Mouse (Mus musculus) stomach, postnatal 0 days (tissue): Measurements from ENCODE around the gene Aplp2. TPM values are rescaled to one million over a fixed set of nuclear protein-coding genes. Genes with fewer than 3 reads are reported as not detected.

Experiments used
- ATAC-seq: fragments of 200-750 bp; cut with Nextera tagmentation; 2 replicates; pipeline ENCODE4 v1.8.0; 2017; ENCODE audit not compliant: low FRiP score, low TSS enrichment
- DNase-seq: peaks from one replicate; pipeline ENCODE4 v3.0.0-alpha.2; 2016; ENCODE audit warnings: low spot score
- H3K27ac ChIP-seq: fragments of 300-500 bp; sonication (generic); replicated peaks from 2 replicates; pipeline ENCODE4 v1.5.1; 2014; ENCODE audit warnings: mild to moderate bottlenecking, control low read depth
- H3K27me3 ChIP-seq: fragments of 300-500 bp; sonication (generic); 2 replicates; pipeline ENCODE4 v1.6.1; 2014; ENCODE audit warnings: low read length; ENCODE audit not compliant: control insufficient read depth, insufficient read depth
- H3K36me3 ChIP-seq: fragments of 300-500 bp; sonication (generic); 2 replicates; pipeline ENCODE4 v1.6.1; 2014; ENCODE audit warnings: low read length, mixed read lengths; ENCODE audit not compliant: control insufficient read depth, insufficient read depth
- H3K4me1 ChIP-seq: fragments of 300-500 bp; sonication (generic); replicated peaks from 2 replicates; pipeline ENCODE4 v1.6.1; 2014; ENCODE audit warnings: antibody characterized with exemption; ENCODE audit not compliant: control insufficient read depth, insufficient read depth
- H3K4me2 ChIP-seq: fragments of 300-500 bp; sonication (generic); replicated peaks from 2 replicates; pipeline ENCODE4 v1.6.1; 2014; ENCODE audit warnings: low read depth, mild to moderate bottlenecking, control low read depth, moderate library complexity
- H3K4me3 ChIP-seq: fragments of 300-500 bp; sonication (generic); 2 replicates; pipeline ENCODE4 v1.5.1; 2014; ENCODE audit warnings: low read depth, low read length, control low read depth
- H3K9ac ChIP-seq: fragments of 300-500 bp; sonication (generic); 2 replicates; pipeline ENCODE4 v1.6.1; 2014; ENCODE audit warnings: mild to moderate bottlenecking, low read length, control low read depth, mixed read lengths
- H3K9me3 ChIP-seq: fragments of 300-500 bp; sonication (generic); 2 replicates; pipeline ENCODE4 v1.6.1; 2016; ENCODE audit warnings: low read length; ENCODE audit not compliant: control insufficient read depth
- CTCF ChIP-seq: IDR thresholded peaks from 2 replicates; pipeline ENCODE4 v1.5.1; 2016; ENCODE audit warnings: antibody characterized with exemption, low read depth, mild to moderate bottlenecking, moderate library complexity
- EP300 ChIP-seq: optimal IDR thresholded peaks from 2 replicates; pipeline ENCODE3; 2016; ENCODE audit warnings: antibody characterized with exemption
- WGBS: fragments of 180-500 bp; shearing (Covaris S2); extraction: QIAGEN DNeasy Blood & Tissue Kit; methylation state at CpG from one replicate; pipeline ENCODE4 v1.1.7; 2014; 5-methylcytosine and 5-hydroxymethylcytosine counted together
- polyA plus RNA-seq: library from polyadenylated mRNA; unstranded; fragments of >200 nt; fragmentation: Nextera tagmentation; extraction: Ambion mirVana; gene quantifications from 2 replicates; pipeline ENCODE4 v1.2.1, GENCODE M21; 2015

The Aplp2 gene
- polyA plus RNA-seq, 1 experiment from 2014 or later = 187 TPM

DNA sequence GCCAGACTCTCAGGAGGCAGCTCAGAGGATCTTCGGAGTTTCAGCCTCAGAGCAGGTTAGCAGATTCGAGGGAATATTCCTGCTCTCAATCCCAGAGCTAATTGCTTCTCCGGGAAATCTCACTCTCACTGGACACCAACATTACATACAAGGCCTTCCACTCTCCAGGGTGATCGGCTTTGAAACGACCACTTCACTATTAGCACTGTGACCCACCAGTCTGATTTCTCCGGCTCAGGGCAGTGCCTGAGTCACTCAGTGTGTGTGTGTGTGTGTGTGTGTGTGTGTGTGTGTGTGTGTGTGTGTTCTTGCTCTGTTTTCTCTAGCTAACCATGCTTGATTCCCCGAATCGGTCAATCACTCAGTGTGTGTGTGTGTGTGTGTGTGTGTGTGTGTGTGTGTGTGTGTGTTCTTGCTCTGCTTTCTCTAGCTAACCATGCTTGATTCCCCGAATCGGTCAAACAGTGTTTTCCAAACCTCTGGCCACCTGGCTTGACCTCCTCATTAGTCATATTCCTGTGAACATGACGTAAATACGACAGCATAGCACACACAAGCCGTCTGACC lies 89.1 kb downstream of the Aplp2 start:
- no peak overlapping the region for H3K9ac ChIP-seq
- H3K4me3 ChIP-seq = no peak overlapping the region
- no peaks in the 10 kb centered on the region for H3K36me3 ChIP-seq
- ATAC-seq = peak; percentile 11; the same call in 1 of the 2 replicates
- H3K4me2 ChIP-seq = no peak overlapping the region
- H3K27me3 ChIP-seq = no peaks in the 10 kb centered on the region
- H3K9me3 ChIP-seq = no peaks in the 10 kb centered on the region
- H3K27ac ChIP-seq = peak overlapping the region; percentile 45; the same call in 1 of the 2 replicates
- no peaks in the 10 kb centered on the region; the same call in 1 of the 2 replicates for H3K4me1 ChIP-seq
- DNase-seq = peak; percentile 54
- TF ChIP-seq CTCF (no peak), EP300 (no peak)
- 54% methylated on average over 13 of the region's 13 CpGs for WGBS

DNA sequence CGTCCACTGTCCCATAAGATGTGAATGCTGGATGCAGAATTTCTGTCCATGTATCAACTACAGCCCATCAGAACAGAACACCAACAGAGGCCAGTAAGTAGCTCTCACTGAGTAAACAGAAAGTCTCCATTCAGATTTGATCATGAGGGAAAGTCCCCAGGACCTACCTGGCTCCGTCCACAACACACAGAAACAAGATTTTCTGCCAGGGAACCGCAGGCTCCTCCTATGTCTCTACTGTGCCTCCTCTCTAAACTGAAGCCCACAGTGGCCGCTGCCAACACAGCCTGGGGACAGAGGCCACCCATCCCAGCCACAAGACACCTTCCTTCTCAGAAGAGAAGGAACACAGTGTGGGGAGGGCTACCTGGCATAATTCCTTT lies 91.1 kb downstream of the Aplp2 start:
- TF ChIP-seq CTCF (no peak), EP300 (no peak)
- DNase-seq (peak; percentile 55), ATAC-seq (peak; percentile 72)
- Histone ChIP-seq H3K36me3 (no peaks in the 10 kb centered on the region), H3K9ac (no peak overlapping the region), H3K27ac (peak overlapping the region; percentile 66), H3K27me3 (no peaks in the 10 kb centered on the region), H3K4me3 (no peak overlapping the region), H3K4me2 (no peak overlapping the region; the same call in 1 of the 2 replicates), H3K9me3 (no peaks in the 10 kb centered on the region), H3K4me1 (no peaks in the 10 kb centered on the region; the same call in 1 of the 2 replicates)
- WGBS = 46% methylated on average over 4 of the region's 4 CpGs

DNA sequence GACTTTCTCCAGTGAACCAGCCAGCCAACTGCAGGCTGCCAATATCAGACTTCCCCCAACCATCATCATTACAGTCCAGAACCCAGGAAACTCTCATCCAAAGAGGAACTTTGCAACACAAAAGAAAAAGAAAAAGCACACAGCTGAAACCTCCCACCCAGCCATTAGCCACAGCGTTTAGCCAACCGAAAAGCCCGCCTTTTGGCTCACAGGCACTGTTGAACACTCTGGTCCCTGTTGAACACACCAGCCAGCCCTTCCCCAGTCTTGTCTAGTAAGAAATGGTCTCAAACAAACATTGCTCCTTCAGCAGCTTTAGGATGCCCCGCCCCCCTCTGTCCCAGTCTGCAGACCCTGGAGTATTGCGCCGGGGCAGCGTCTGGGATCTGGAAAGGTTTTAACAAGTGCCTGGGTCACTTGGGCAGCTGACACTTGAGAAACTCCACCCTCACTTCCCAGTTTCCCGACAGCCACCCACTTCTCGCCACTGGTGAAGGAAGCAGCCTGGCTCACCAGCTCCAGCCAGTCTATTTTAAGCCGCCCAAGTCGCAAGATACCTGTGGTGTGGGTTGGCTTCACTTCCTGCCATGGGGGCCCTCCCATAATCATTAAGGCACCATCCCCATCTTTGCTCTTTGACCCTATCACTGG lies 91.6 kb downstream of the Aplp2 start:
- Histone ChIP-seq H3K4me3 (no peak overlapping the region), H3K4me2 (no peak overlapping the region), H3K27me3 (no peaks in the 10 kb centered on the region), H3K36me3 (no peaks in the 10 kb centered on the region), H3K9me3 (no peaks in the 10 kb centered on the region), H3K27ac (peak overlapping the region; percentile 66), H3K9ac (no peak overlapping the region), H3K4me1 (no peaks in the 10 kb centered on the region; the same call in 1 of the 2 replicates)
- DNase-seq (peak; percentile 48), ATAC-seq (peak; percentile 48)
- TF ChIP-seq EP300 (no peak), CTCF (no peak)
- WGBS = 42% methylated on average over 11 of the region's 11 CpGs

DNA sequence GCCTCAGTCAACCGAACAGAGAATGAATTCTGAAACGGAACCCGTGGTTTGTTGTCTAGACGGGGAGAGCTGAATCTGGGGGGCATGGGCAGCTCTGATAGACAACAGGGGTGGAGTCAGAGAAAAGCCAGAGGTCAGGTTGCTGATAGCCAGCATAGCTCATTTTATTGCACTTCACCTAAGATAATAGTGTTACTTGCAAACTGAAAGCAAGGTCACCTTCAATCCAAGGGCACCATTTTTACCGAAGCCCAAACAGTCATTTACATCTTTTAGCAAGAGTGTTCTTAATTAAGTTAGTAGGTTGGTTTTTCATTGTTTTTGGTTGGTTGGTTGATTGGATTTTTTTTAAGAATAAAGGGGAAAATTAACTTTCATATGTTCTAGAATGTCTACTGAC lies 92.2 kb downstream of the Aplp2 start:
- no peak overlapping the region for H3K9ac ChIP-seq
- TF ChIP-seq EP300 (no peak), CTCF (no peak)
- DNase-seq (no peak), ATAC-seq (no peak)
- H3K27ac ChIP-seq = peak overlapping the region; percentile 46
- no peaks in the 10 kb centered on the region; the same call in 1 of the 2 replicates for H3K4me1 ChIP-seq
- H3K27me3 ChIP-seq = no peaks in the 10 kb centered on the region
- no peaks in the 10 kb centered on the region for H3K9me3 ChIP-seq
- no peaks in the 10 kb centered on the region for H3K36me3 ChIP-seq
- H3K4me3 ChIP-seq = no peak overlapping the region
- H3K4me2 ChIP-seq = no peak overlapping the region
- WGBS = 64% methylated on average over 5 of the region's 5 CpGs

DNA sequence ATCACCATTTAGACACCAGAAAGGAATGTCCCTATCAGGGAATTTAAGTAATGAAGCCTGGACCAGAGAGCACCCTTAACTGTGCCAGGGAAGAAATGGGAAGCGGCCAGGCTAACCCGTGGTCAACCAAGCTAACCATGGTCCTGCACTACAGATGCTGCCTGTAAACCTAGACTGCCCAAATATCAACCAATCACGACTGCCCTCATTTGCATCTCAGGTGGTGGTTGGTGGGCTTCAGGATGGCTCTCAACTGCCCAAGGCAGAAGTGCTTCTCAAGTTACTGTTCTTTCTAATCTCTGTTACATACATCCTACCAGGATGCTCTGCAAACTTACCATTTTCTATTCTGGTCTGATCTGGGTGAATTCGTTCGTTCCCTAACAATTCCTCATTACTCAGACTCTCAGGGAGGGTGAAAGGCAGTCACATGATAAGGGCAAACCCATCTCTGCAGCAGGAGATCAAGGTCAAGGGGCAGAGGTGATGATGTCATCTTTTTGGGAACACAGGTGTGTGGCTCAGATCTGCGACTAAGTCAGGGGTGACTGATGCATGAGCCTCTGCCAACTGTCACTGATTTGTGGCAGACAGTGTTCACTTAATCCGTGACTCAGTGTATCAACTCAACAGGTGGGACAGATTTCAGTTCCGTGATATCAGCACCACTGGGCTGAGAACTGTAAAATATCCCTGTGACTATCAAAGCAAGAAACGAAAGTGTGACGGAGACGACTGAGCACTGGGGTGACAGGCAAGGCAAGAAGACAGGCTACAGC lies 92.9 kb downstream of the Aplp2 start:
- Histone ChIP-seq H3K4me1 (no peaks in the 10 kb centered on the region; the same call in 1 of the 2 replicates), H3K27me3 (no peaks in the 10 kb centered on the region), H3K4me3 (no peak overlapping the region), H3K9me3 (no peaks in the 10 kb centered on the region), H3K9ac (no peak overlapping the region), H3K4me2 (no peak overlapping the region), H3K36me3 (no peaks in the 10 kb centered on the region), H3K27ac (peak overlapping the region; percentile 46)
- no peak for DNase-seq
- WGBS = 32% methylated on average over 11 of the region's 11 CpGs
- no peak for TF ChIP-seq EP300
- TF ChIP-seq CTCF = no peak
- ATAC-seq = 0 out of 2 replicates have a peak, but pooled peaks have one; percentile 8
